Mouse (Mus musculus) megakaryocyte, embryonic 14.5 days (primary cell): ENCODE measurements around the gene Pdxp.
A peak's percentile ranks its signal among the peaks of the same experiment; 100 is the strongest.

Source experiments
- FLI1 ChIP-seq: IDR thresholded peaks from 2 replicates; pipeline ENCODE4 v1.6.1; 2012; ENCODE audit warnings: low read length, inconsistent platforms, mixed read lengths
- GATA1 ChIP-seq: IDR thresholded peaks from 3 replicates; pipeline ENCODE4 v1.6.1; 2012; ENCODE audit warnings: mixed read lengths, low read length, inconsistent platforms, borderline replicate concordance

GRCm38 (mm10) chr15:78934784-78935320 is 21.1 kb downstream of the Pdxp start, which contains the start of gene Nol12:
- no peak for TF ChIP-seq GATA1
- TF ChIP-seq FLI1: peak; percentile 63; the same call in 1 of the 2 replicates
